In the genomic region with DNA sequence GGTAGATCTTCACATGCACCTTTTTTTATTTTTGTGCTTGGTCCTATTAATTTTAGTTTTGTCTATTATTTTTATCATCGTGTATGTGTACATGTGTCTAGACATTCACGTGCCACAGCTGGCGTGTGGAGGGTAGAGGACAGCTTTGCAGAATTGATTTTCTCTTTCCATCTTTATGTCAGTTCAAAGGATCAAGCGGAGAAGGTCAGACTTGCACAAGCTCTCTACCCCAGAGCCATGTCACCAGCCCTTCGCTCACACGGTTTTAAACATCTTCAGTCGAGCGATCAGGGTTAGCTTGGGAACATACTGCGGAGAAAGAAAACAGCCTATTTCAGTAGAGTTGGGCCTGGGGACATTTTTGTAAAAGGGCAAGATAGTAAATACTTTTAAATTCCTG, we compare ENCODE assay signal across 24 mouse cellular contexts.
"Had no signal": no experiment of that assay in that cellular context is flagged by ENCODE, and none has a peak within 500 bp of the region (broad histone marks: within the 10 kb centered on the region; RNA-seq: fewer than 3 reads in every experiment).

No protein-coding gene starts in this region.

- H3K36me3 ChIP-seq: heart, embryonic 13.5 days; heart, embryonic 15.5 days; hindbrain, embryonic 10.5 days; hindbrain, embryonic 12.5 days; intestine, embryonic 15.5 days; limb, embryonic 10.5 days; limb, embryonic 12.5 days had no signal

- H3K9ac ChIP-seq: heart, embryonic 13.5 days; heart, embryonic 15.5 days; hindbrain, embryonic 12.5 days; hindbrain, embryonic 14.5 days; intestine, embryonic 15.5 days; limb, embryonic 12.5 days had no signal

- H3K4me2 ChIP-seq: heart, embryonic 11.5 days; heart, embryonic 13.5 days; heart, embryonic 15.5 days; hindbrain, embryonic 12.5 days; hindbrain, embryonic 14.5 days; intestine, embryonic 15.5 days; limb, embryonic 12.5 days had no signal

- H3K9me3 ChIP-seq: heart, embryonic 13.5 days; heart, embryonic 15.5 days; hindbrain, embryonic 10.5 days; hindbrain, embryonic 12.5 days; intestine, embryonic 15.5 days; limb, embryonic 10.5 days; limb, embryonic 12.5 days had no signal

- H3K27me3 ChIP-seq: heart, embryonic 13.5 days; heart, embryonic 15.5 days; hindbrain, embryonic 12.5 days; intestine, embryonic 15.5 days; limb, embryonic 12.5 days had no signal

- H3K27ac ChIP-seq: gastrocnemius, adult 2 months; heart, adult 2 months; heart, embryonic 13.5 days; heart, embryonic 15.5 days; hindbrain, embryonic 10.5 days; hindbrain, embryonic 12.5 days; hindbrain, embryonic 14.5 days; intestine, embryonic 15.5 days; layer of hippocampus, adult 2 months; left cerebral cortex, adult 2 months; limb, embryonic 10.5 days; limb, embryonic 12.5 days had no signal

- H3K4me1 ChIP-seq: heart, embryonic 13.5 days; heart, embryonic 15.5 days; hindbrain, embryonic 12.5 days; intestine, embryonic 15.5 days; limb, embryonic 10.5 days; limb, embryonic 12.5 days had no signal

- H3K4me3 ChIP-seq: gastrocnemius, adult 2 months; heart, adult 2 months; heart, embryonic 13.5 days; heart, embryonic 15.5 days; hindbrain, embryonic 10.5 days; hindbrain, embryonic 12.5 days; intestine, embryonic 15.5 days; layer of hippocampus, adult 2 months; left cerebral cortex, adult 2 months; limb, embryonic 10.5 days; limb, embryonic 12.5 days had no signal

- DNase-seq: gastrocnemius, adult 2 months; gastrocnemius, postnatal 10 days; gastrocnemius, postnatal 25 days; heart, adult 2 months; heart, postnatal 4 days; kidney, adult 18-20 months; kidney, adult 8-10 months; kidney, postnatal 10 days; kidney, postnatal 25 days; kidney, postnatal 4 days had no signal

- ATAC-seq: hindbrain, embryonic 16.5 days; inflammation-experienced regulatory T-cells, adult 6 months; intestine, embryonic 15.5 days; intestine, postnatal 0 days had no signal
